Mouse (Mus musculus) neutrophil, adult 83 days (primary cell): ENCODE data around the gene Cpeb4. TPM values are rescaled to one million over a fixed set of nuclear protein-coding genes. Genes with fewer than 3 reads are reported as not detected.

ENCODE experiments used
- total RNA-seq, 2 experiments: library from RNA; stranded (reverse); gene quantifications; one replicate each; pipeline ENCODE4 v1.2.4; 2023

Gene Cpeb4
- 10 to 100 TPM; 59.8 to 61.4 TPM for total RNA-seq

GRCm38 (mm10) chr11:31871911-31872310 is at the start of gene Cpeb4:
TSS of gene Cpeb4 (plus strand) at chr11:31872211.

GRCm38 (mm10) chr11:31965256-31966134 is 93.5 kb downstream of the Cpeb4 start, which contains the start of gene 4930524B15Rik:
TSS of gene 4930524B15Rik (plus strand) at chr11:31965592.

Other genes with a start within 250 kb of the Cpeb4 start
- 1 to 10 TPM; 6.9 to 7.9 TPM for gene Bod1, start 200.3 kb upstream of the Cpeb4 start, total RNA-seq
- not detected for gene 4930524B15Rik, start 93.4 kb downstream of the Cpeb4 start, total RNA-seq
- gene Nsg2, start 128.3 kb downstream of the Cpeb4 start, total RNA-seq = not detected